Mouse (Mus musculus) kidney, postnatal 0 days (tissue): ENCODE measurements around the gene Pnpla7. TPM values are rescaled to one million over a fixed set of nuclear protein-coding genes. Genes with fewer than 3 reads are reported as not detected.
"Not testable (repeated sequence)": the region's sequence is repeated elsewhere in the genome, so short reads cannot be mapped to it uniquely, and the experiment has no call there.

Experiments used
- ATAC-seq: fragments of 200-750 bp; cut with Nextera tagmentation; replicated peaks from 2 replicates; pipeline ENCODE4 v1.8.0; 2017; ENCODE audit warnings: low read depth, moderate number of reproducible peaks, moderate TSS enrichment, moderate library complexity; ENCODE audit not compliant: low FRiP score
- DNase-seq: peaks from one replicate; pipeline ENCODE4 v3.0.0-alpha.2; 2016; ENCODE audit warnings: low spot score
- H3K27ac ChIP-seq: fragments of 300-500 bp; sonication (generic); 2 replicates; pipeline ENCODE4 v1.5.1; 2014; ENCODE audit warnings: mild to moderate bottlenecking
- H3K27me3 ChIP-seq: fragments of 300-500 bp; sonication (generic); 2 replicates; pipeline ENCODE4 v1.6.1; 2014; ENCODE audit warnings: low read length, mixed read lengths; ENCODE audit not compliant: insufficient read depth
- H3K36me3 ChIP-seq: fragments of 300-500 bp; sonication (generic); 2 replicates; pipeline ENCODE4 v1.6.1; 2014; ENCODE audit warnings: low read length, mixed read lengths; ENCODE audit not compliant: insufficient read depth
- H3K4me1 ChIP-seq: fragments of 300-500 bp; sonication (generic); replicated peaks from 2 replicates; pipeline ENCODE4 v1.6.1; 2014; ENCODE audit warnings: antibody characterized with exemption, low read length, mixed read lengths; ENCODE audit not compliant: insufficient read depth
- H3K4me2 ChIP-seq: fragments of 300-500 bp; sonication (generic); 2 replicates; pipeline ENCODE4 v1.6.1; 2014; ENCODE audit warnings: mild to moderate bottlenecking, low read length, moderate library complexity, mixed read lengths
- H3K4me3 ChIP-seq: fragments of 300-500 bp; sonication (generic); replicated peaks from 2 replicates; pipeline ENCODE4 v1.5.1; 2014; ENCODE audit warnings: low read depth, low read length
- H3K9ac ChIP-seq: fragments of 300-500 bp; sonication (generic); 2 replicates; pipeline ENCODE4 v1.6.1; 2014; ENCODE audit warnings: low read depth, low read length
- H3K9me3 ChIP-seq: fragments of 300-500 bp; sonication (generic); replicated peaks from 2 replicates; pipeline ENCODE4 v1.6.1; 2016; ENCODE audit warnings: low read length, inconsistent platforms, mixed read lengths
- CTCF ChIP-seq: IDR thresholded peaks from 2 replicates; pipeline ENCODE4 v1.5.1; 2016; ENCODE audit warnings: antibody characterized with exemption, low read depth, mild to moderate bottlenecking, moderate library complexity
- WGBS: fragments of 180-500 bp; shearing (Covaris S2); extraction: QIAGEN DNeasy Blood & Tissue Kit; methylation state at CpG from one replicate; pipeline ENCODE4 v1.1.7; 2014; 5-methylcytosine and 5-hydroxymethylcytosine counted together
- polyA plus RNA-seq: library from polyadenylated mRNA; unstranded; fragments of >200 nt; fragmentation: Nextera tagmentation; extraction: Ambion mirVana; gene quantifications from 2 replicates; pipeline ENCODE4 v1.2.1, GENCODE M21; 2015

The Pnpla7 gene
- polyA plus RNA-seq, 1 experiment from 2014 or later = 8.3 TPM

- ATAC-seq (peak; percentile 78), DNase-seq (peak; percentile 52)
- no peak for TF ChIP-seq CTCF
- peak overlapping the region; percentile 72 for H3K4me2 ChIP-seq
- H3K4me1 ChIP-seq = peaks cover 10% of the 10 kb centered on the region; the same call in 1 of the 2 replicates
- H3K4me3 ChIP-seq = peak overlapping the region; percentile 51
- 5% methylated on average over 19 of the region's 19 CpGs for WGBS
- peak overlapping the region; percentile 86 for H3K27ac ChIP-seq
- H3K36me3 ChIP-seq = no peaks in the 10 kb centered on the region
- peak overlapping the region; percentile 62 for H3K9ac ChIP-seq
- no peaks in the 10 kb centered on the region for H3K9me3 ChIP-seq
- H3K27me3 ChIP-seq = no peaks in the 10 kb centered on the region
Measured at GRCm38 (mm10) chr2:24934441-24934963, 41.3 kb upstream of the Pnpla7 start.

DNA sequence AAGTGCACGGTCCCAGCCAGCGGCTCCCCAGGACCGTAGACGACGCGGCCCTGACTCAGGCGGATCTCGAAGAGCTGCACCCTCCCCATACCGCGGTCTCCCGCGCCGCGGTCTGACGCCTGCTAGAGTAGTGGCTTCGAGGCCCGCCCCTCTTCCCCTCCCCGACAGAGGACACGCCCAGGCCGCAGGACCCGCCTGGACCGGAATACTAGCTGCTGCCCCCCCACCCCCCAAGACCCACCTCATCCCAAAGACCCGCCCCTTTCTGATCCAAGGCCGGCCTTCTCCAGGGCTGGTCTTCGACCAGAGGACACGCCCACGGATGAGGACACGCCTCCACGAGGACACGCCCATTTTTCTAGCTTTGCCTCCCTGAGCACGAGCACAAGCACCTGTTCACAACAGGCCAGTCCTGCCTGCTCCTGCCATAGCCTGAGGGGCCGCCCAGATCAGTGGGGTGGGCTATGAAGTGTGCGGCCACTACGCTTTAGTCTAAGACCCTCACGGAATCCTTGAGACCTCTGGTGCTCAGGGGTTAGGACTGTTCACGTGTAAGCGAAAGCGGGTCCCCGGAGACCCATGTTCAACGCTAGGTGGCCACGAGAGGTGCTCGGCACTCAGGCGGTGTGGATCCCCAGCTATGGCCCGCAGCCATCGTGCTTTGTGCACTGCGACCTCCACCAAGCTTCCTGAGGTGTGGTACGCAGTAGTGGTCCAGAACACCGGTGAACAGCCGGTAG lies 40.6 kb upstream of the Pnpla7 start, which contains the start of gene Arrdc1:
Gene Arrdc1, minus strand, starts transcription at position 196 of the 740 bp plus-strand sequence.
- under 1% methylated on average over 49 of the region's 49 CpGs for WGBS
- Histone ChIP-seq H3K9ac (peak within 1 kb of the TSS; percentile 62), H3K9me3 (no peaks in the 10 kb centered on the region), H3K36me3 (no peaks in the 10 kb centered on the region), H3K4me3 (peak within 1 kb of the TSS; percentile 51), H3K27ac (peak within 1 kb of the TSS; percentile 86), H3K4me1 (peaks cover 10% of the 10 kb centered on the region; the same call in 1 of the 2 replicates), H3K4me2 (peak within 1 kb of the TSS; percentile 72), H3K27me3 (no peaks in the 10 kb centered on the region)
- peak; percentile 66 for TF ChIP-seq CTCF
- DNase-seq (peak; percentile 98), ATAC-seq (peak; percentile 93)

DNA sequence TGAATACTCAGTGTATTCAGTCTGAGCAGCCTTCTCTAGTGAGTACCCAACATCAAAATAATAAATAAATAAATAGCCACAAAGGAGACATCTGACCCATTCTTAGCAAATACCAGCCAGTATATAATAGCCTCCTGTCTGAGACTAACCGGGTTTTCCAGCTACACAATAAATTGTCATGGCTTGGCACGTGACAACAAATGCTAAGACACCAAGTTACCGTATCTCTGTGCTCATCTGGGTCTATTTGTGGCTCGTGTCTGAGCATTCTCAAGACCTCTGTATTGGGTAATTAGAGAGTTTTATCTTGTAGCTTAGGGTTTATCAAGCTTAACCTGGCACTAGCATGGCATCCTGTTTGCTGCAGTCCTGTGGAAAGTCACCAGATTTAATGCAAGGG lies 33.7 kb upstream of the Pnpla7 start:
- H3K27me3 ChIP-seq = no peaks in the 10 kb centered on the region
- no peaks in the 10 kb centered on the region for H3K9me3 ChIP-seq
- no peaks in the 10 kb centered on the region for H3K4me1 ChIP-seq
- ATAC-seq (no peak), DNase-seq (no peak)
- no peak overlapping the region for H3K27ac ChIP-seq
- no peak overlapping the region for H3K9ac ChIP-seq
- no peaks in the 10 kb centered on the region for H3K36me3 ChIP-seq
- TF ChIP-seq CTCF = no peak
- 60% methylated on average over 4 of the region's 4 CpGs for WGBS
- H3K4me3 ChIP-seq = no peak overlapping the region
- no peak overlapping the region for H3K4me2 ChIP-seq

- peak; percentile 40 for DNase-seq
- 58% methylated on average over 2 of the region's 2 CpGs for WGBS
Measured at GRCm38 (mm10) chr2:24944304-24944703, 31.5 kb upstream of the Pnpla7 start.

GRCm38 (mm10) chr2:24949421-24950188 lies 26.2 kb upstream of the Pnpla7 start, which contains the start of gene Zmynd19:
TSS of gene Zmynd19 (plus strand) at chr2:24949792.
- peak; percentile 98 for ATAC-seq
- H3K9me3 ChIP-seq = no peaks in the 10 kb centered on the region
- peak within 1 kb of the TSS; percentile 72 for H3K27ac ChIP-seq
- peaks cover 8% of the 10 kb centered on the region for H3K4me1 ChIP-seq
- H3K4me3 ChIP-seq = peak within 1 kb of the TSS; percentile 81
- H3K4me2 ChIP-seq = peak within 1 kb of the TSS; percentile 92
- H3K9ac ChIP-seq = peak within 1 kb of the TSS; percentile 88
- peaks cover 14% of the 10 kb centered on the region for H3K36me3 ChIP-seq
- H3K27me3 ChIP-seq = no peaks in the 10 kb centered on the region
- under 1% methylated on average over 92 of the region's 108 CpGs for WGBS
- TF ChIP-seq CTCF = no peak
- DNase-seq = peak; percentile 97

More at GRCm38 (mm10) chr2:24944304-24944703, 31.5 kb upstream of the Pnpla7 start:
- H3K4me3 ChIP-seq, H3K9ac ChIP-seq, H3K9me3 ChIP-seq, H3K36me3 ChIP-seq, H3K4me2 ChIP-seq, H3K27me3 ChIP-seq, ATAC-seq, H3K27ac ChIP-seq, H3K4me1 ChIP-seq: not testable (repeated sequence)
- peak; percentile 72 for TF ChIP-seq CTCF

DNA sequence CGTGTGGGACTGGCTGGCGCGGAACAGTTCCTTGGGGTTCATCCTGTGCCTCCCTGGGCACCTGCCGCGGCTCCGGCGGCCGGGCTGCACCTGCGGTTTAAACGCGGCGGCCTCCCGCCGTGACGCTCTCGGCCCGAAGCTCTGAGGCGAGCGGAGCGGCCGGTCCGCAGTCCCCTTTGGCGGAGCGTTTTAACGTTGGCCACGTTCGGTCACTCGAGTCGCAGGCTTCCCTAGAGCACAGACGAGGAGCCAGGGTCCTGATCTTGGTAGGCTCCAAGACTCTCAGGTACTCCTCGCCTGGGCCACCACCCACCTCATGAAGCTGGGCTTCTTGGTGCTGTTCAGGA lies 25.7 kb upstream of the Pnpla7 start:
- peak overlapping the region; percentile 72 for H3K27ac ChIP-seq
- H3K4me1 ChIP-seq = peaks cover 8% of the 10 kb centered on the region
- no peak for DNase-seq
- H3K9ac ChIP-seq = peak overlapping the region; percentile 88
- H3K36me3 ChIP-seq = peaks cover 17% of the 10 kb centered on the region
- H3K4me3 ChIP-seq = peak overlapping the region; percentile 81
- 0% methylated on average over 31 of the region's 31 CpGs for WGBS
- peak overlapping the region; percentile 92 for H3K4me2 ChIP-seq
- ATAC-seq = no peak; the same call in 1 of the 2 replicates
- no peaks in the 10 kb centered on the region for H3K27me3 ChIP-seq
- TF ChIP-seq CTCF = no peak
- H3K9me3 ChIP-seq = no peaks in the 10 kb centered on the region
